Mouse (Mus musculus): ENCODE results near the gene Rtl6. TPM values are rescaled to one million over a fixed set of nuclear protein-coding genes. Genes with fewer than 3 reads are reported as not detected.

Rtl6 gene
- polyA plus RNA-seq, 1 experiment from 2014 or later, result 55.0 TPM

DNA sequence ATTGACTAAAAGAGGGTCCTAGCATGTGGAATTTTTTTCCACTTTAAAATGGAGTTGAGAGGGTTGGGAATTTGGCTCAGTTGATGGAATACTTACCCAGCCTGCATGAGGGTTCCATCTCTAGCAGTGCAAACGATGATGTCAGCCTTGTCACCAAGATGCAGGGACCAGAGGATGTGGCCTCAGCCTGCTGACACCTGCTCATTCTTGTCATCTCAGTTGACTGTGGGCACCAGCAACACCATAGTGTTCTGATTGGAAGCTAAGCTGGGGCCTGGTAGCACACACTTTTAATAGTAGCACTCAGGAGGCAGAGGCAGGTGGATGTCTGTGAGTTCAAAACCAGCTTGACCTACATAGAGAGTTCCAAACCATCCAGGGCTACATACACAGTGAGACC is 21.0 kb upstream of the Rtl6 start:
- ATAC-seq (ENCODE audit: low FRiP score), result no peak
- Histone ChIP-seq H3K27me3 (replicated peaks) (no peaks in the 10 kb centered on the region), H3K4me2 (no peak overlapping the region), H3K9ac (replicated peaks) (no peak overlapping the region), H3K9me3 (replicated peaks) (no peaks in the 10 kb centered on the region), H3K4me3 (replicated peaks) (no peak overlapping the region), H3K27ac (replicated peaks) (no peak overlapping the region), H3K4me1 (no peaks in the 10 kb centered on the region), H3K36me3 (no peaks in the 10 kb centered on the region)
- WGBS, result 80% methylated on average over 1 of the region's 1 CpGs

DNA sequence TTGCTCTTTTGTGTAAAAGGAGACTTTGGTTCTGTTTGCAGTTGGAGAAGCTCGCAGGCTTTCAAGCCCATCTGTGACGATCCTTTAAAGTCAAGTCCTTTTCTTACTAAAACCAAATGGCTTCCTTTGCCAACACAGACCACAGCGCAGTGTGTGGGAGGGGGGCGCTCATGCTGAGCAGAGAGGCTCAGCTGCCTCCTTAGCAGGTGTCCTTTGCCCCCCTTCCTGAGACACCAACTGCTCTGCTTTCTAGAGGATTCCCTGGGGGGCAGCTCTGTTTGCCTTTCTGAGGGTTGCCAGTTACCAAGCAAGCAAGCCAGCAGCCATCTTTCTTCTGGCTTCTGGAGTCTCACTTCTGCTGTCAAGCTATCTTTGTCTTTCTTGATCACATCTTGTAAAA is 19.4 kb upstream of the Rtl6 start:
- Histone ChIP-seq H3K9me3 (replicated peaks) (no peaks in the 10 kb centered on the region), H3K36me3 (no peaks in the 10 kb centered on the region), H3K27me3 (replicated peaks) (no peaks in the 10 kb centered on the region), H3K4me1 (no peaks in the 10 kb centered on the region), H3K9ac (replicated peaks) (no peak overlapping the region), H3K27ac (replicated peaks) (no peak overlapping the region), H3K4me3 (replicated peaks) (no peak overlapping the region), H3K4me2 (no peak overlapping the region)
- WGBS, result 51% methylated on average over 4 of the region's 4 CpGs
- ATAC-seq (ENCODE audit: low FRiP score), result no peak

DNA sequence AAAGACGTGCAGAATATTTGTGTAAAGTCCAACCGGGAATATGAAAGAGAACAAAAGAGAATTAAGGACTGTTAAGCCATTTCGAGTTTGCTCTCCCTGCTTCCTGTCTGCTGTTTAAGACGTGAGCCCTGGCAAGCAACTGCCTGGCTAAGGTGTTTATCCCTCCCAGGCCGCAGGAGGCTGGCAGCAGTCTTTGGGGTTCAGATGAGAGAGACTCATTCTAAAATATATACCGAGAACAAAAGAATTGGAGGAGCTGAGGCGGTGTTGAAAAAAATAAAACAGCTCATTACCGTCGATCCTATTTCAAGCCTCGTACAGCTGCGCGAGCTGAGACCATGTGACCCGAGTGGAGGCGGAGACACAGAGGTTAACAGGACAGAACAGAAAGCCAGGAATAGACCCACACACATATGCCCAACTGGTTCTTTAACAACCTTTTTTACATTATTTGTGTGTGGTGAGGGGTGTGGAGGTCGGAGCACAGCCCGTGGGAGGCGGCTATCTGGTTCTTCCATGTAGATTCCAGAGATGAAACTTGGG is 9.0 kb upstream of the Rtl6 start:
- H3K4me2 ChIP-seq, result no peak overlapping the region
- H3K9me3 ChIP-seq (replicated peaks), result no peaks in the 10 kb centered on the region
- H3K4me1 ChIP-seq, result no peaks in the 10 kb centered on the region
- no peak for ATAC-seq (ENCODE audit: low FRiP score)
- H3K27me3 ChIP-seq (replicated peaks), result no peaks in the 10 kb centered on the region
- no peak overlapping the region for H3K27ac ChIP-seq (replicated peaks)
- WGBS, result 68% methylated on average over 17 of the region's 17 CpGs
- H3K9ac ChIP-seq (replicated peaks), result no peak overlapping the region
- H3K36me3 ChIP-seq, result no peaks in the 10 kb centered on the region
- no peak overlapping the region for H3K4me3 ChIP-seq (replicated peaks)

DNA sequence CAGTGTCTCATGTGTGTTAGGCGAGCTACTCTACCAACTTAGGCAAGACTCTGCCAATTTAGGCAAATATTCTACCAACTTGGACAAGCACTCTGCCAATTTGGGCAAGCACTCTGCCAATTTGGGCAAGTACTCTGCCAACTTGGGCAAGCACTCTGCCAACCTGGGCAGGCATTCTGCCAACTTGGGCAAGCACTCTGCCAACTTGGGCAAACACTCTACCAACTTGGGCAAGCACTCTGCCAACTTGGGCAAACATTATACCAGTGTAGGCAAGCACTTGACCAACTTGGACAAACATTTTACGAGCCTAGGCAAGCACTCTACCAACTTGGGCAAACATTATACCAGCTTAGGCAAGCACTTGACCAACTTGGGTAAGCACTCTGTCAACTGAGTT is 3.9 kb upstream of the Rtl6 start:
- no peak overlapping the region for H3K9ac ChIP-seq (replicated peaks)
- no peak overlapping the region for H3K27ac ChIP-seq (replicated peaks)
- H3K36me3 ChIP-seq, result 0 out of 2 replicates have a peak, but pooled peaks cover 3% of the 10 kb centered on the region
- H3K4me2 ChIP-seq, result no peak overlapping the region
- H3K9me3 ChIP-seq (replicated peaks), result no peaks in the 10 kb centered on the region
- H3K4me1 ChIP-seq, result peaks cover 14% of the 10 kb centered on the region
- 0 out of 2 replicates have a peak, but pooled peaks cover 3% of the 10 kb centered on the region for H3K27me3 ChIP-seq (replicated peaks)
- ATAC-seq (ENCODE audit: low FRiP score), result no peak
- H3K4me3 ChIP-seq (replicated peaks), result no peak overlapping the region
- 89% methylated on average over 2 of the region's 2 CpGs for WGBS

DNA sequence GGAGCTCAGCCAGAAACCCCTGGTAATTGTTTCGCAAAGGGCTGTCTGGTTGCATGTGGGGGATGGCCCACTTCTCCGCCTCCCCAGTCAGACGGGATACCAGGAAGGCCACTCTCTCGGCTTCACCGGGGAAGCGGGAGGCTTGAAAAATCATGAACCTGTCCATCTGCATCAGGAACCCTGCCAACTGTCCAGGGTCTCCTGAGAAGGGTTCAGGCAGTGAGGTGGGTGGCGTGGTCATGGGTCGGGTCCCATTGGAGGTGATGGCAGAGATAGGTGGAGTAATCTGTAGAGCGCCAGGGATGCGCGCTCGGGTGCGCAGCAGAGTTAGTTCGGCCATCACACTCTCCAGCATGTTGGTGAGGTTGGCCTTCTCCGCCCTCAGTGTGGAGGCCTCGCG is 949 bp downstream of the Rtl6 start:
- Histone ChIP-seq H3K4me2 (peak overlapping the region; percentile 71), H3K4me1 (peaks cover 47% of the 10 kb centered on the region), H3K9me3 (replicated peaks) (no peaks in the 10 kb centered on the region), H3K36me3 (peaks cover 31% of the 10 kb centered on the region), H3K4me3 (replicated peaks) (peak overlapping the region; percentile 65), H3K9ac (replicated peaks) (no peak overlapping the region), H3K27ac (replicated peaks) (no peak overlapping the region), H3K27me3 (replicated peaks) (0 out of 2 replicates have a peak, but pooled peaks cover 3% of the 10 kb centered on the region)
- WGBS, result 99% methylated on average over 17 of the region's 17 CpGs
- no peak for ATAC-seq (ENCODE audit: low FRiP score)

DNA sequence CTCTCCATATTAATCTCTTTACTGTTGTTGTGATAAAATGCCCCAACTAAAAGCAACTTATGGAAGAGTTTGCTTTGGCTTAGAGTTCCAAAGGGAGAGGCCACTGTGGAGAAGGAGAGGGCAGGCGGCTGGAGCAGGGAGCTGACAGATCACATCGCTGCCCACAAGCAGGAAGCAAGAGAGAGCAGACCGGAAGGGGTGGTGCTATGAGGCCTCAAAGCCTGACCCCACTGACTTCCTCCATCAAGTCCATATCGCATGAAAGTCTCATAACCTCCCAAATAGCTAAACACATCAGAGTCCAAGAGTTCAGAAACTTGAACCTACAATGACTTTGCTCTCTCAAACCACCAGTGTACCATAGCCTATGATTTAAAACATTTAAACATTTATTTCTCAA is 6.6 kb downstream of the Rtl6 start:
- 90% methylated on average over 4 of the region's 4 CpGs for WGBS
- Histone ChIP-seq H3K27ac (replicated peaks) (no peak overlapping the region), H3K9ac (replicated peaks) (no peak overlapping the region), H3K4me1 (peaks cover 29% of the 10 kb centered on the region), H3K9me3 (replicated peaks) (no peaks in the 10 kb centered on the region), H3K36me3 (peaks cover 25% of the 10 kb centered on the region), H3K4me3 (replicated peaks) (no peak overlapping the region), H3K27me3 (replicated peaks) (no peaks in the 10 kb centered on the region), H3K4me2 (no peak overlapping the region)
- no peak for ATAC-seq (ENCODE audit: low FRiP score)

DNA sequence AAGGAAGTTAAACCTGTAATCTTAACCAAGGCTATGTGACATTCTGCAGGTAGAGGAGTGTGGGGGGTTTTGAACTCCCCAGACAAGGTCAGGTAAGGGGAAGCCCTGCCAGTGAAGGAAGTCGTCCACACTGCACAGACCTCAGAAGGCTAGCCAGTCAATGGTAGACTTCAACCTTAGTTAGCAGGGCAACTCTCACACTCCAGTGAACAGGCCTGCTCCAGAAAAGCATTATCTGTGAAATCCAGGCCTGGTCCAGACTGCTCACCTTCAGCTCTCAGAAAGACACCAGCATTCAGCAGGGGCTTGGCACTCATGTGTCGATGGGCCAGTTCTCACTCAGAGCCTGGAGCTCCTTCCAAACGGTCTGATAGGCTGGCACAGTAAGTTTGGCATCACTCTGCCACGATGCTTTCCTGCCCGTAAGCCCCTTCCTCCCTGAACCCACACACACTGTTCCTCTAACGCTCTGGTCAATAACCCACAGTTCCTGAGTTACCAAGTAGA is 8.3 kb downstream of the Rtl6 start:
- H3K27me3 ChIP-seq (replicated peaks), result no peaks in the 10 kb centered on the region
- no peak overlapping the region for H3K9ac ChIP-seq (replicated peaks)
- no peak overlapping the region for H3K4me2 ChIP-seq
- H3K4me3 ChIP-seq (replicated peaks), result no peak overlapping the region
- H3K36me3 ChIP-seq, result peaks cover 9% of the 10 kb centered on the region
- no peaks in the 10 kb centered on the region for H3K9me3 ChIP-seq (replicated peaks)
- H3K27ac ChIP-seq (replicated peaks), result no peak overlapping the region
- H3K4me1 ChIP-seq, result peaks cover 19% of the 10 kb centered on the region
- WGBS, result 87% methylated on average over 6 of the region's 6 CpGs
- no peak for ATAC-seq (ENCODE audit: low FRiP score)

DNA sequence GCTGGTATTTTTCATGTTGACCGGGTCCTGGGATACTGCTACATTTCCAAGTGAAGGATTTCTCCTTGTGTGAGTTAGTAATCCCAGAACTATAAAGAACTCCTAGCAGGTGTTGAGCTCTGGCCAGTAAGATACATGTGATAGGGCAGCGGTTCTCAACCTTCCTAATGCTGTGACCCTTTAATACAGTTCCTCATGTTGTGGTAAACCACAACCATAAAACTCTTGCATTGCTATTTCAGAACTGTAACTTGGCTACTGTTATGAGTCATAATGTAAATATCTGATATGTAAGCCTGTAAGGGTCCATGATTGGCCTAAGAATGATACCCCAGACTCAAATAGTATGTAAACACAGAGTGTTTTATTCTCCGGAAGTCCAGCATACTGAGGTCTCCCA is 11.6 kb downstream of the Rtl6 start:
- Histone ChIP-seq H3K9ac (replicated peaks) (no peak overlapping the region), H3K4me3 (replicated peaks) (no peak overlapping the region), H3K36me3 (no peaks in the 10 kb centered on the region), H3K27ac (replicated peaks) (no peak overlapping the region), H3K4me2 (no peak overlapping the region), H3K4me1 (peaks cover 5% of the 10 kb centered on the region; the same call in 1 of the 2 replicates), H3K9me3 (replicated peaks) (no peaks in the 10 kb centered on the region), H3K27me3 (replicated peaks) (no peaks in the 10 kb centered on the region)
- no peak for ATAC-seq (ENCODE audit: low FRiP score)
- WGBS, result 94% methylated on average over 3 of the region's 3 CpGs

DNA sequence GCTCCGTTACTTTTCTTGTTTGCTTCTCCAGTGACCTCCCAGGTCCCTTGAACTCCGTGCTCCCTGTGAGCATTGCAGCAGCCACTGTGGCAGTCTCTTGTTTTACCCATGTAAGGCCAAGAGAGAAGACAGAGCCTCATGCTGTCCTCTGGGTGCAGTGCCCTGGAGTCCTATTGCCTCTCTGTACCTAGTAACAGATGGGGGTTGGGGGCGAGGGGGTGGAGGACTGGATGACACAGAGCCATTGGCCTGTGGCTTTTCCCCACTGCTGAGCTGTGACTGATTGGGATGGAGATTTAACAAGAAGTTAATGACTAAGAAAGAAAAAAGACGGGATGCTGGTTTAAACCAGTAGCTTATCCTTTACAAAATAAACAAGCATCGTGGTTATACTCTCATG is 16.4 kb downstream of the Rtl6 start:
- ATAC-seq (ENCODE audit: low FRiP score), result no peak
- Histone ChIP-seq H3K27me3 (replicated peaks) (no peaks in the 10 kb centered on the region), H3K36me3 (no peaks in the 10 kb centered on the region), H3K4me3 (replicated peaks) (no peak overlapping the region), H3K27ac (replicated peaks) (no peak overlapping the region), H3K9me3 (replicated peaks) (no peaks in the 10 kb centered on the region), H3K4me2 (no peak overlapping the region), H3K4me1 (peaks cover 5% of the 10 kb centered on the region; the same call in 1 of the 2 replicates), H3K9ac (replicated peaks) (no peak overlapping the region)
- WGBS, result 62% methylated on average over 5 of the region's 5 CpGs

DNA sequence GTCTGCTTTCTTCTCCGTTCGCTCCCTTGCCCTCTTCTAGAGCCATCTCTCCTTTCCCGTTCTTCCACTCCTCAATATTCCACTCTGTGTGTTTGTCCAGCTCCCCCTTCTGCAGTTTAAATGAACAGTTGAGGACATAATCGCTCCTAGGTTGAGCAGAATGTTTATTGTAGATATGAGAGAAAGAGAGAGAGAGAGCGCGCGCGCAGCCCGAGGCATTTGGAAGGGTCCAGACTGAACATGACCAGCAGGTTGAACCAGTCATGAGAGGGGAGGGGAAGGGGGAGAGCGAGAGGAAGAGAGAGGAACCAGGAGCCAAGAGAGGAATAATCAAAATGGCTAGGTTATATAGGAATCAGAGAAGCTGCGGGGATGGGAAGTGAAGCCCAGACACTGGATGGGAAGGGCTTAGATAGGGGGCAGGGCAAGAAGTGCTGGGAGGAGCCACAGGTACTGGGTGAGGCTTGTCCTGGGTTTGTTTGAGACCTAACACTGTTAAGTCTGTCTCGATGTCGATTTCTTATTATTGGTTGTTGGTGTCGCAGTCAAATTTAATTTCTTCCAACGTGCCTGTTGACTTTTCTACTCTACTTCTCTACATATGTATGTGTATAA is 18.5 kb downstream of the Rtl6 start:
- 83% methylated on average over 15 of the region's 15 CpGs for WGBS
- Histone ChIP-seq H3K27me3 (replicated peaks) (no peaks in the 10 kb centered on the region), H3K4me2 (no peak overlapping the region), H3K4me3 (replicated peaks) (no peak overlapping the region), H3K4me1 (no peaks in the 10 kb centered on the region), H3K27ac (replicated peaks) (no peak overlapping the region), H3K9ac (replicated peaks) (no peak overlapping the region), H3K36me3 (no peaks in the 10 kb centered on the region), H3K9me3 (replicated peaks) (0 out of 2 replicates have a peak, but pooled peaks cover 2% of the 10 kb centered on the region)
- no peak for ATAC-seq (ENCODE audit: low FRiP score)

DNA sequence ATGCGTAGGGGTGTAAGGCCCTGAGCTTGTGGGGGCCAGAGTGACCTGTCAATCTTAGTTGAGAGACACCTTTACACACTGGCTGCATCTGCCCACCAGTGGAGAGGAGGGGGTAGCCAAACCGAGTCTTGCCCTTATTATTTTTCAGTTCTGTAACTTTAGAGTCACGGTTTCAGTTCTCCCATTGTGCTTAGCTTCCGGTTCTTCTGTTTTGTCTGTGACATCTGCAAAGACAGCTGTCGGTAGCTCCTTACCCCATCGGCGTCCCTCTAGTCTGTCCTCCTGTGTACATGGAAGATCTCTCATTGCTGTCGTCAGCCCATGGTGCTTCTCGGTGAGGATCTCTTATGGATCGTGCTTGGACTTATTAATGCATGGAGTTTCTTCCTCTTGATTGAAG is 20.5 kb downstream of the Rtl6 start:
- Histone ChIP-seq H3K36me3 (no peaks in the 10 kb centered on the region), H3K9ac (replicated peaks) (no peak overlapping the region), H3K4me3 (replicated peaks) (no peak overlapping the region), H3K4me1 (0 out of 2 replicates have a peak, but pooled peaks cover 3% of the 10 kb centered on the region), H3K27ac (replicated peaks) (no peak overlapping the region), H3K4me2 (no peak overlapping the region), H3K9me3 (replicated peaks) (0 out of 2 replicates have a peak, but pooled peaks cover 2% of the 10 kb centered on the region), H3K27me3 (replicated peaks) (no peaks in the 10 kb centered on the region)
- WGBS, result 93% methylated on average over 10 of the region's 10 CpGs
- no peak for ATAC-seq (ENCODE audit: low FRiP score)

DNA sequence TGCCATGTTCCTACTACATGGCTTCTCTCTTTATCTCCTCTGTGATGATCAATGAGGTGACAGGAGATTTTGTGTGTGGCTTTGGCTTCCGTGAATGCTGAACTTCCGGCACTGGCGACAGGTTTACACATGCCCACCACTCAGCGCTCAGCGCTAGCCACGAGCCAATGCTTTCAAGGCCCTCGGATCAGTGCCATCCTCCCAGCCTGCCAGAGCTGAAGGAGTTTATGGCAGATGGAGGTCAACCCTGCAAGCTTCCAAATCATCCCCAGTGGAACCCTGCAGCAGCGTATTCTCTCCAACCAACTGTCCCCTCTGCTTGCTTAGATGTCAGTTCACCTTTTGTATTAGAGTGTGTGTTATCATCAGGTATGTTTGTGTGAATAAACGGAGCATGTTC is 21.0 kb downstream of the Rtl6 start:
- no peaks in the 10 kb centered on the region for H3K27me3 ChIP-seq (replicated peaks)
- no peak for ATAC-seq (ENCODE audit: low FRiP score)
- no peaks in the 10 kb centered on the region for H3K36me3 ChIP-seq
- H3K27ac ChIP-seq (replicated peaks), result no peak overlapping the region
- H3K9me3 ChIP-seq (replicated peaks), result 0 out of 2 replicates have a peak, but pooled peaks cover 2% of the 10 kb centered on the region
- 91% methylated on average over 9 of the region's 9 CpGs for WGBS
- no peak overlapping the region for H3K4me3 ChIP-seq (replicated peaks)
- no peak overlapping the region for H3K4me2 ChIP-seq
- no peak overlapping the region for H3K9ac ChIP-seq (replicated peaks)
- H3K4me1 ChIP-seq, result peaks cover 7% of the 10 kb centered on the region; the same call in 1 of the 2 replicates
